ENCODE assay signal across 16 mouse cellular contexts in the genomic region with DNA sequence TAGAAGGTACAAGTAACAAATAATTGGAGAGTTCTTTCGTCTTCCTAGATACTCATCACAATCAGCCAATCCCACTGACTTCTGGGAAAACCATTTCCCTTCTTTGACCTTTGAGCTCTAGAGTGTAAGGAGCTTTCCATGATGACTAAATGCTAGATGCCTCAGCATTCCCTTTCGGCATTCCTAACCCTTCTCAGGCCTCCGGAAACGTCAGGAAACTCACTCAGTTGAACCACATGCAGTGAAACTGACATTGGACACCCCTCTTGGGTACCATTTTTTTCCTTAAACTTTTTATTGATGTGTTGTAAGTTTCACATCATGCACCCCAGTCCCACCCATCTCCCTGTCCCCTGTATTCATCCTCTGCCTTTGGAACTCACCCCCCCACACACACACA.
"Had no signal": no experiment of that assay in that cellular context is flagged by ENCODE, and none has a peak within 500 bp of the region (broad histone marks: within the 10 kb centered on the region; RNA-seq: fewer than 3 reads in every experiment).

No protein-coding gene starts in this region.

- H3K36me3 ChIP-seq: neural tube, embryonic 12.5 days; neural tube, embryonic 13.5 days; neural tube, embryonic 15.5 days; stomach, embryonic 15.5 days had no signal

- H3K9me3 ChIP-seq: neural tube, embryonic 12.5 days; neural tube, embryonic 13.5 days; neural tube, embryonic 15.5 days; stomach, embryonic 15.5 days had no signal

- H3K4me1 ChIP-seq: neural tube, embryonic 12.5 days; neural tube, embryonic 13.5 days; neural tube, embryonic 15.5 days; stomach, embryonic 15.5 days had no signal

- H3K27me3 ChIP-seq: neural tube, embryonic 12.5 days; neural tube, embryonic 13.5 days; neural tube, embryonic 15.5 days; stomach, embryonic 15.5 days had no signal

- H3K4me2 ChIP-seq: neural tube, embryonic 12.5 days; neural tube, embryonic 13.5 days; neural tube, embryonic 15.5 days; stomach, embryonic 15.5 days had no signal

- H3K27ac ChIP-seq: neural tube, embryonic 12.5 days; neural tube, embryonic 13.5 days; neural tube, embryonic 15.5 days; stomach, embryonic 15.5 days; stomach, postnatal 0 days had no signal

- H3K9ac ChIP-seq: neural tube, embryonic 12.5 days; neural tube, embryonic 13.5 days; neural tube, embryonic 15.5 days; stomach, embryonic 15.5 days had no signal

- DNase-seq: retina, postnatal 1 day; right cerebral cortex, adult 18-20 months; right cerebral cortex, postnatal 14 days; right cerebral cortex, postnatal 25 days; right cerebral cortex, postnatal 4 days; spleen, adult 18-20 months; thymus, adult 18-20 months; thymus, postnatal 14 days; thymus, postnatal 25 days; thymus, postnatal 36 days; thymus, postnatal 4 days had no signal

- H3K4me3 ChIP-seq: neural tube, embryonic 12.5 days; neural tube, embryonic 13.5 days; neural tube, embryonic 15.5 days; stomach, embryonic 15.5 days had no signal
